Mouse (Mus musculus) heart, adult 2 months (tissue): ENCODE results near the gene Phpt1. TPM values are rescaled to one million over a fixed set of nuclear protein-coding genes. Genes with fewer than 3 reads are reported as not detected.

ENCODE experiments used
- DNase-seq, 2 experiments: peaks; one replicate each; pipeline ENCODE4 v3.0.0; 2021
- H3K27ac ChIP-seq: fragments of 200-600 bp; 2 replicates; pipeline ENCODE4 v1.8.1; 2022
- H3K27me3 ChIP-seq: fragments of 200-500 bp; 2 replicates; pipeline ENCODE4 v1.6.1; 2012; ENCODE audit warnings: mild to moderate bottlenecking, low read length, inconsistent platforms, mixed read lengths; ENCODE audit not compliant: control insufficient read depth, insufficient read depth
- H3K36me3 ChIP-seq: fragments of 200-500 bp; 2 replicates; pipeline ENCODE4 v1.6.1; 2012; ENCODE audit warnings: low read length, inconsistent platforms; ENCODE audit not compliant: control insufficient read depth, insufficient read depth
- H3K4me1 ChIP-seq: fragments of 200-500 bp; 2 replicates; pipeline ENCODE4 v1.6.1; 2011; ENCODE audit warnings: low read length; ENCODE audit not compliant: control insufficient read depth, insufficient read depth
- H3K4me3 ChIP-seq: fragments of 200-600 bp; 2 replicates; pipeline ENCODE4 v1.8.1; 2022
- H3K79me2 ChIP-seq: fragments of 200-500 bp; replicated peaks from 2 replicates; pipeline ENCODE4 v1.6.1; 2012; ENCODE audit warnings: mild to moderate bottlenecking, inconsistent platforms, low read length, moderate library complexity, mixed read lengths; ENCODE audit not compliant: control insufficient read depth, insufficient read depth
- H3K9ac ChIP-seq: fragments of 200-500 bp; 2 replicates; pipeline ENCODE4 v1.6.1; 2012; ENCODE audit warnings: low read depth, mild to moderate bottlenecking, control low read depth, inconsistent platforms, low read length, mixed read lengths
- CTCF ChIP-seq: fragments of 200-600 bp; IDR thresholded peaks from 2 replicates; pipeline ENCODE4 v1.8.1; 2022; ENCODE audit warnings: antibody characterized with exemption, mild to moderate bottlenecking, moderate library complexity
- EP300 ChIP-seq: fragments of 200-500 bp; IDR thresholded peaks from 2 replicates; pipeline ENCODE4 v1.6.1; 2011; ENCODE audit warnings: low read depth, low read length, control low read depth; ENCODE audit not compliant: insufficient read depth
- POLR2A ChIP-seq: fragments of 200-500 bp; IDR thresholded peaks from 2 replicates; pipeline ENCODE4 v1.6.1; 2011; ENCODE audit warnings: mild to moderate bottlenecking, low read depth, low read length, control low read depth; ENCODE audit not compliant: insufficient read depth
- WGBS: fragments of 180-500 bp; shearing (Covaris S2); methylation state at CpG from one replicate; pipeline ENCODE4 v1.1.7; 2018; 5-methylcytosine and 5-hydroxymethylcytosine counted together
- intact Hi-C: fragments of 180-260 bp; cut with DNase I; formaldehyde crosslinking; loops from one replicate; pipeline ENCODE4 v1.15.1; 2025
- polyA plus RNA-seq: library from polyadenylated mRNA; depleted of rRNA; stranded (reverse); fragments of >200 nt; gene quantifications from 2 replicates; pipeline ENCODE4 v1.2.3, GENCODE M21; 2012
- total RNA-seq, 2 experiments: library from RNA; stranded (reverse); gene quantifications; 2 replicates each; pipeline ENCODE4 v1.2.3; 2021

The Phpt1 gene
- total and polyA plus RNA-seq, 3 experiments: 52.6 to 100 (median 69.9) TPM

DNA sequence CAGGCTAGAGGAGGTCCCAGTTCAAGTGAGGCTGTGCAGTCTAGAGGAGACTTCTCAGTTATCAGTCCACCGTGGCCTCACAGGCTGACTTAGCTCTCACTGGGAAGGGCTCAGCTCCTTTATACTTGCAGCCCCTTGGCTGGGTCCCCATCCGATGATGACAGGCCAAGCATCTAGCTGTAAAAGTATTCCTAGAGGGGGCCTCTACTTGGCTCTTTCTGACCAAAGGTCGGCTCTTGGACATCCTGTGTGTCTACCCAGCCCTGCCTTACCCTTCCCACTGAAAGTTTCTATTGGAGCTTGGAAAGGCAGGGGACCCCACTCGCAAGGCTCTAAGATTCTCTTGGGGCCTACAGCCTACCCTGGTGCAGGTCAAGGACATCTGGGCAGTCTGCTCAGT lies 3.8 kb downstream of the Phpt1 start:
- TF ChIP-seq CTCF (no peak), POLR2A (no peak), EP300 (no peak)
- Histone ChIP-seq H3K79me2 (no peaks in the 10 kb centered on the region), H3K36me3 (no peaks in the 10 kb centered on the region), H3K4me1 (peaks cover 1% of the 10 kb centered on the region), H3K27ac (no peak overlapping the region), H3K27me3 (no peaks in the 10 kb centered on the region), H3K9ac (no peak overlapping the region), H3K4me3 (no peak overlapping the region)
- 72% methylated on average over 4 of the region's 4 CpGs for WGBS
- intact Hi-C loops: no loop called here
- peak in 1 of 2 experiments; percentile 14 for DNase-seq

DNA sequence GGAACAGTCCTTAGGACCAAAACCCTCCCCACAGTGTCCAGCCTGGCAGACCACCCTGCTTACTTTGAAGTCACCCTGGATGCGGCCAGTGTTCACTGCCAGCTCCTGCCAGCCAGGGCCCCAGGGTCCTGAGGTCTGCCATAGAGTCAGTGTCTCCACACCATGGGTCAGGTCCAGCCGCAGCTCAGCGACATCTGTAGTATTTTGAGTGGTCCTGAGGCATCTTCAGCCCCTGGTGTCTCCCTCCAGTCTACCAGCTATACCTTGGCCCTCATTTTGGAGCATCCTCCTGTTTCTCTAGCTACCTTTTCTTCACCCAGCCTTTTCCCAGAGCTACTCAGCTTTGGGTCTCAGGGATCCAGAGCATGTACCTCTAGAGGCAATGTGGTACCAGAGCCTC lies 5.7 kb downstream of the Phpt1 start:
- DNase-seq: no peak
- H3K4me1 ChIP-seq: no peaks in the 10 kb centered on the region
- H3K9ac ChIP-seq: no peak overlapping the region
- no peak overlapping the region for H3K4me3 ChIP-seq
- H3K36me3 ChIP-seq: no peaks in the 10 kb centered on the region
- H3K27me3 ChIP-seq: no peaks in the 10 kb centered on the region
- 90% methylated on average over 3 of the region's 3 CpGs for WGBS
- no peaks in the 10 kb centered on the region for H3K79me2 ChIP-seq
- no peak for TF ChIP-seq EP300
- TF ChIP-seq CTCF: no peak
- intact Hi-C loops: no loop called here
- no peak overlapping the region for H3K27ac ChIP-seq

DNA sequence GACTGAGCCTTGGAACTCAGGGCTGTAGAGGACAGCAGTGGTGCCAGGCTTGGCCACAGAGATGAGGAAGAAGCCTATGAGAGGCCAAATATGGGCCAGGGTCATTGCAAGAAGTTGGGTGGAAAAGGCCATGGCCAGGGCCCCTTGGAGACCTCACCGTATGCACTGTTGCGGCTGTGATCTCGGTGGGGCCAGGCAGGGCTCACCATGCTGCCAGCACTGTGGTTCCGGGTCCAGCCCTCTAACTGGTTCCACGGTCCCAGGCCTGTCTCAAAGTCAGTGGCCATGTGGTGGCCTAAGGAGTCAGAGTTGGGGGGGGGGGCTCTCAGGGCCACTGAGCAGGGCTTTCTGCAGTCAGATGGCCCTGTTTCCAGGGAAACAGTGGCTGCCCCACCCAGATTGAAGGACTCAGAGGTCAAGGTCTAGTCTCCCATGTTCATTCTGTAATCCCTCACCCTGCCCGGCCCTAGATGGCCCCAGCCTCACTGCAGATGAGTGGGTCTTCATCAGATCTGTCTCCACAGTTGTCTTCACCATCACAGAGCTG lies 6.5 kb downstream of the Phpt1 start:
- WGBS: 88% methylated on average over 6 of the region's 6 CpGs
- Histone ChIP-seq H3K27ac (no peak overlapping the region), H3K36me3 (no peaks in the 10 kb centered on the region), H3K9ac (no peak overlapping the region), H3K4me3 (no peak overlapping the region), H3K4me1 (no peaks in the 10 kb centered on the region), H3K79me2 (no peaks in the 10 kb centered on the region), H3K27me3 (no peaks in the 10 kb centered on the region)
- DNase-seq: no peak
- TF ChIP-seq EP300 (no peak), POLR2A (no peak), CTCF (no peak)
- intact Hi-C loops: no loop called here

DNA sequence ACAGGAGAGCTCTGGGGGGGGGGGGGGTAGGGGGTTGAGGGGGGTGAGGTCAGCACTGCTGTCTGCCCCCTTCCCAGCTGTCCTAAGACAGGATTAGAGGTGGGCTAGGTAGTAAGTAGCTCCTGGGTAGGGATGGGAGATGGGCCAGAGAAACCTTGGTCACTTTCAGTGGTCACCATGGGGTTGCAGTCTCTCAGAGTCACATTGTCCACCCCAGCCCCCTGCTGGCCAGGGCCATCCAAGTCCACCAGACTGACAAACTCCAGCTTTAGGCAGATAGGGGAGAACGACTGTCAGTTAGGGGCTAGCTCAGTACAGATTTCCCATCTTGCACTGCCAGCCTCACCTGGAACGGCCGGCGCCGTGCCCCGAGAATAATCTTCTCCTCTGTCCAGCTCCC lies 8.5 kb downstream of the Phpt1 start:
- TF ChIP-seq CTCF: peak; percentile 24
- TF ChIP-seq EP300: no peak
- no peaks in the 10 kb centered on the region for H3K79me2 ChIP-seq
- no peaks in the 10 kb centered on the region for H3K4me1 ChIP-seq
- WGBS: 78% methylated on average over 6 of the region's 6 CpGs
- peak in 1 of 2 experiments; percentile 18 for DNase-seq
- H3K27me3 ChIP-seq: no peaks in the 10 kb centered on the region
- no peak overlapping the region for H3K27ac ChIP-seq
- no peak overlapping the region for H3K4me3 ChIP-seq
- H3K9ac ChIP-seq: no peak overlapping the region
- no peaks in the 10 kb centered on the region for H3K36me3 ChIP-seq
- intact Hi-C loops: no loop called here

DNA sequence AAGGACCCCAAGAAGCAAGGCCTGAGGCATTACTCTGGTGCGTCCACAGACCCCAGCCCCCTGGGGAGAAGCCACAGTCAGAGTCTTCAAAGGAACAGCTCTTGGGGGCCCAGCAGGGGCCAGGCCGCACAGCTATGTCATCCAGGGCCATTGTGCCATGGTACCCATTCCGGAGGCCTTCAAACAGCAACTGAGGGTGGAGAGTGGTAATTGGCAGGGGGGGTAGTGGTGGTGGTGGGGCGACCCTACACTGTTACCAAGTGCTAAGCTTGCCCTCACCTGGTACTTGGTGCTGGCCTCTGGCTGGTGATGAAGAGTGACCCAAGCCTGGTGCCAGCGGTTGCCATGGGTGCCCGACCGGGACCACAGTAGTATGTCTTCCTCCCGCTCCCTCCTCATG lies 9.3 kb downstream of the Phpt1 start:
- no peak for TF ChIP-seq EP300
- peak in 1 of 2 experiments; percentile 14 for DNase-seq
- Histone ChIP-seq H3K4me1 (no peaks in the 10 kb centered on the region), H3K4me3 (no peak overlapping the region), H3K9ac (no peak overlapping the region), H3K27me3 (no peaks in the 10 kb centered on the region), H3K79me2 (no peaks in the 10 kb centered on the region), H3K36me3 (no peaks in the 10 kb centered on the region), H3K27ac (no peak overlapping the region)
- 91% methylated on average over 8 of the region's 8 CpGs for WGBS
- intact Hi-C loops: no loop called here

DNA sequence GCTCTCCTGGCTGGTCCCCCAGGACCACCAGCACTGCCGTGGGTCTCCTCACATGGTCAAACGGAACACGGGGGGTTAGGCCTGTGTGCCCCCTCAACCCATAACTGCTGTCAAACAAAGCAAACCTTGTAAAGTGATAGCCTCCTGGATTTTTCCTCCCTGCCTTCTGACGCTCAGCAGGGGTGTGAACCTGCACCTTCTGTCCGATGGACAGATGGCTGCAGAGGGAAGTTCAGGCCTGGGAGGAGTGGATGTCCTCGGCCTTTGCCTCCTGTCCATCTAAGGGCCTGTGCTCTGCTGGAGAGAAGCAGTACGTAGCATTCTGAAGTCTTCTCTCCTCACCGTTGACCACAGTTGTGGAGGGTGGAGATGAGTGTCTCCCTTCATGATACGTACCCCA lies 13.1 kb downstream of the Phpt1 start:
- Histone ChIP-seq H3K4me3 (no peak overlapping the region), H3K36me3 (no peaks in the 10 kb centered on the region; the same call in 1 of the 2 replicates), H3K27ac (no peak overlapping the region), H3K79me2 (peaks cover 6% of the 10 kb centered on the region; the same call in 1 of the 2 replicates), H3K9ac (no peak overlapping the region), H3K4me1 (peaks cover 5% of the 10 kb centered on the region), H3K27me3 (no peaks in the 10 kb centered on the region)
- no peak for TF ChIP-seq CTCF
- no peak for TF ChIP-seq EP300
- TF ChIP-seq POLR2A: no peak
- no peak for DNase-seq
- 78% methylated on average over 9 of the region's 9 CpGs for WGBS
- intact Hi-C loops: no loop called here
